Mouse (Mus musculus) limb, embryonic 10.5 days (tissue): Measurements from ENCODE around the gene Txndc2. TPM values are rescaled to one million over a fixed set of nuclear protein-coding genes. Genes with fewer than 3 reads are reported as not detected.

Experiments used
- DNase-seq: peaks from one replicate; pipeline ENCODE4 v3.0.0-alpha.2; 2017; ENCODE audit warnings: low spot score
- H3K27ac ChIP-seq: fragments of 300-500 bp; sonication (generic); 2 replicates; pipeline ENCODE4 v1.5.1; 2016; ENCODE audit warnings: mild to moderate bottlenecking
- H3K27me3 ChIP-seq: fragments of 300-500 bp; sonication (generic); 2 replicates; pipeline ENCODE4 v1.6.1; 2016; ENCODE audit warnings: low read depth, mild to moderate bottlenecking; ENCODE audit not compliant: poor library complexity, severe bottlenecking
- H3K36me3 ChIP-seq: fragments of 300-500 bp; sonication (generic); 2 replicates; pipeline ENCODE4 v1.6.1; 2016; ENCODE audit warnings: mild to moderate bottlenecking, moderate library complexity
- H3K4me1 ChIP-seq: fragments of 300-500 bp; sonication (generic); 2 replicates; pipeline ENCODE4 v1.6.1; 2016
- H3K4me3 ChIP-seq: fragments of 300-500 bp; sonication (generic); 2 replicates; pipeline ENCODE4 v1.5.1; 2016; ENCODE audit warnings: mild to moderate bottlenecking, moderate library complexity
- H3K9me3 ChIP-seq: fragments of 300-500 bp; sonication (generic); replicated peaks from 2 replicates; pipeline ENCODE4 v1.6.1; 2016; ENCODE audit warnings: mild to moderate bottlenecking
- WGBS: fragments of 180-500 bp; shearing (Covaris S2); methylation state at CpG from one replicate; pipeline ENCODE4 v1.1.7; 2016; 5-methylcytosine and 5-hydroxymethylcytosine counted together
- polyA plus RNA-seq: library from polyadenylated mRNA; unstranded; fragments of >200 nt; fragmentation: Nextera tagmentation; extraction: Ambion mirVana; gene quantifications from 2 replicates; pipeline ENCODE4 v1.2.1, GENCODE M21; 2016

The Txndc2 gene
- polyA plus RNA-seq, 1 experiment from 2014 or later, result not detected

DNA sequence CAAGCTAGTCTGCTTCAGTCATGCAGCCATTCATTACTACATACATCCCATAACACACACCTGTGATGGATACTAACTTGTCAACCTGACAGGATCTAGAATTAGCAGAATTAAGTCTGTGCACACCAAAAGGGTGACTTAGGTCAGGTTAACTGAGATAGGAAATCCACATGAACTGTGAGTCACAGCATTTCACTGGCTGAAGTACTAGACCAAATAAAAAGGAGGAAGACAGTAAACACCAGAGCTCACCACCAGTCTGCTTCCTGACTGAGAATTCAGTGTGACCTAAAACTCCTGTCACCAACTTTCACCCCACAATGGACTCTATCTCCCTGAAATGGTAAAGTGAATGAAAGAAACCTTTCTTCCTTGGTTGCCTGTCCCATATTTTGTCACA lies 37.7 kb downstream of the Txndc2 start:
- peaks cover 22% of the 10 kb centered on the region for H3K4me1 ChIP-seq
- no peak for DNase-seq

GRCm38 (mm10) chr17:65597857-65598486 lies 44.0 kb downstream of the Txndc2 start:
- Histone ChIP-seq H3K4me3 (no peak overlapping the region), H3K27ac (no peak overlapping the region), H3K36me3 (peaks cover 11% of the 10 kb centered on the region), H3K4me1 (peaks cover 11% of the 10 kb centered on the region; the same call in 1 of the 2 replicates), H3K27me3 (no peaks in the 10 kb centered on the region), H3K9me3 (no peaks in the 10 kb centered on the region)
- 82% methylated on average over 3 of the region's 3 CpGs for WGBS
- no peak for DNase-seq

More for the DNA sequence above, 37.7 kb downstream of the Txndc2 start:
- no peak overlapping the region for H3K4me3 ChIP-seq
- peaks cover 2% of the 10 kb centered on the region for H3K36me3 ChIP-seq
- no peak overlapping the region for H3K27ac ChIP-seq
- no peaks in the 10 kb centered on the region for H3K9me3 ChIP-seq
- no peaks in the 10 kb centered on the region for H3K27me3 ChIP-seq

DNA sequence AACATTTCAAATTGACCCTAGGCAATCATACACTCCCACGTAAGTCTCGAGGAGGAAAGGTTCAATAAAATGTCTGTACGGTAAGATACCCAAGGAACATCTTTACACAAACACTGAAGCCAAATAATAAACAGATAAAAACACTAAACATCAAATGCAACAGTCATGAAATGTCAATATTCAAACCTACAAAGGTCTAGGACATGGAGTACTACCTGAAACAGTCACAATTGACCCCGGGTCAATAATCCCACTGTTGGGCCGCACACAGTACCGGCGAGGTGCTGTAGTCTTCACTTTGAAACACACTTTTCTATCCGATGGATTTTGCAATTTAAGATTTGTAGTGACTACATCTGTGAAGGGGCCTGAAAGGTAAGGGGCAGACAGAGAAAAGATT lies 47.3 kb downstream of the Txndc2 start:
- DNase-seq, result no peak
- WGBS, result 95% methylated on average over 8 of the region's 8 CpGs

More for the DNA sequence above, 47.3 kb downstream of the Txndc2 start:
- Histone ChIP-seq H3K9me3 (no peaks in the 10 kb centered on the region), H3K4me3 (no peak overlapping the region), H3K4me1 (peaks cover 6% of the 10 kb centered on the region; the same call in 1 of the 2 replicates), H3K27ac (no peak overlapping the region), H3K27me3 (no peaks in the 10 kb centered on the region), H3K36me3 (peaks cover 42% of the 10 kb centered on the region)

Other genes with a start within 250 kb of the Txndc2 start
- gene Tmem232, start 101.4 kb downstream of the Txndc2 start, polyA plus RNA-seq, result 0.13 and 0.16 TPM in 2 replicates
- 165 TPM in 2 replicates for gene Vapa, start 28.6 kb downstream of the Txndc2 start, polyA plus RNA-seq
- gene Rab31, start 130.6 kb upstream of the Txndc2 start, polyA plus RNA-seq, result 51.7 and 52.3 TPM in 2 replicates
- gene Ppp4r1, start 140.4 kb upstream of the Txndc2 start, polyA plus RNA-seq, result 65.1 and 67.5 TPM in 2 replicates
- 53.4 and 64.7 TPM in 2 replicates for gene Ralbp1, start 243.6 kb upstream of the Txndc2 start, polyA plus RNA-seq